Mouse (Mus musculus) macrophage (primary cell): Measurements from ENCODE around the gene Tmcc1. TPM values are rescaled to one million over a fixed set of nuclear protein-coding genes. Genes with fewer than 3 reads are reported as not detected.
"Not testable (repeated sequence)": the region's sequence is repeated elsewhere in the genome, so short reads cannot be mapped to it uniquely, and the experiment has no call there.

Experiments used
- H3K27ac ChIP-seq: fragments of 350-480 bp; formaldehyde crosslinking; 2 replicates; pipeline ENCODE4 v1.9.0; 2021
- H3K36me3 ChIP-seq: fragments of 350-480 bp; formaldehyde crosslinking; 2 replicates; pipeline ENCODE4 v1.9.0; 2021; ENCODE audit errors: inconsistent target
- H3K4me3 ChIP-seq: fragments of 350-480 bp; formaldehyde crosslinking; 2 replicates; pipeline ENCODE4 v1.9.0; 2021; ENCODE audit errors: inconsistent target
- H3K79me2 ChIP-seq: fragments of 350-480 bp; formaldehyde crosslinking; 2 replicates; pipeline ENCODE4 v1.9.0; 2021; ENCODE audit errors: inconsistent target
- WGBS: methylation state at CpG from one replicate; pipeline ENCODE4 v1.1.7; 2026; ENCODE audit warnings: inconsistent platforms; ENCODE audit not compliant: missing documents; 5-methylcytosine and 5-hydroxymethylcytosine counted together
- polyA plus RNA-seq: library from polyadenylated mRNA; stranded (reverse); fragments of 250-400 nt; gene quantifications from 3 replicates; pipeline ENCODE4 v1.2.4, GENCODE M21; 2018; ENCODE audit warnings: inconsistent platforms

The Tmcc1 gene
- polyA plus RNA-seq, 1 experiment from 2014 or later = 11.1 TPM

DNA sequence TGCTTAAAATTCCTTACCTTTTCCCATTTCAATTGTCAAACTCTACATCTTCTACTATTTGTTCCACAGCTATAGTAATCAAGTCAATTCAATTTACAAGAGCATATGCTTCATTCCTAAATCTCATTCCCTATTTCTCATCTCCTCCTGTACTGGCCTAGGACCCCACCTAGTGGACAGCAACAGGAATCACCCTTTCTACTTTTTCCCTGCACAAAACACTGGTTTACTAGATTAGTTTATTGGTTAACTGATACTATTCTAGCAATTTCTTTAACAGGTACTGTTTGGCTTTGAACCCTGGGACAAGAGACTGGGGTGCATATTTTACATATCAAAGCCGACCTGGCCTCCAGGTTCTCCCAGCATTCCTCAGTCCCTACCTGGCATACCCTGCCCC is 64.6 kb downstream of the Tmcc1 start:
- no peak overlapping the region for H3K4me3 ChIP-seq
- peaks cover 94% of the 10 kb centered on the region; the same call in 1 of the 2 replicates for H3K79me2 ChIP-seq
- no peak overlapping the region for H3K27ac ChIP-seq
- no peaks in the 10 kb centered on the region for H3K36me3 ChIP-seq
- WGBS = 38% methylated on average over 1 of the region's 1 CpGs

DNA sequence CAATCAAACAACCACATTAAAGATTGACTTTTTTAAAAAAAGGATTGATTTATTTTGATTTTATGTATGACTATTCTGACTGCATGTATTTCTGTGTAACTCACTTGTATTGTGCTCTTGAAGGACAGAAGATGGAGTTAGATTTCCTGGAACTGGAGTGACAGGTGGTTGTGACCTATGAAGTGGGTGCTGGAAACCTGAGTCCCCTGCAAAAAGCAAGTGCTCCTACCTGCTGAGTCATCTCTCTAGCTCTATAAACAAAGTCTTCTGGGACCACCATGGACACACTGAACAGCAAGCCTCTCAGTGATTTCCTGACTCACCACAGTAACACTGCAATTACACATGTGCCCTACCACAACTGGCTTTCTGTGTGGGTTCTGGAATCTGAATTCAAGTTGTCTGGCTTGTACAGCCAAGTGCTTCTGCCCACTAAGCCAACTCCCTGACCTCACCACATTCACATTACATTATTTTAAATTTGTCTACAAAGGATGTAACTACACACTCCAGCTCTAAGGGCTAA is 65.3 kb downstream of the Tmcc1 start:
- Histone ChIP-seq H3K36me3 (no peaks in the 10 kb centered on the region), H3K27ac (no peak overlapping the region), H3K79me2 (peaks cover 88% of the 10 kb centered on the region; the same call in 1 of the 2 replicates), H3K4me3 (no peak overlapping the region)

DNA sequence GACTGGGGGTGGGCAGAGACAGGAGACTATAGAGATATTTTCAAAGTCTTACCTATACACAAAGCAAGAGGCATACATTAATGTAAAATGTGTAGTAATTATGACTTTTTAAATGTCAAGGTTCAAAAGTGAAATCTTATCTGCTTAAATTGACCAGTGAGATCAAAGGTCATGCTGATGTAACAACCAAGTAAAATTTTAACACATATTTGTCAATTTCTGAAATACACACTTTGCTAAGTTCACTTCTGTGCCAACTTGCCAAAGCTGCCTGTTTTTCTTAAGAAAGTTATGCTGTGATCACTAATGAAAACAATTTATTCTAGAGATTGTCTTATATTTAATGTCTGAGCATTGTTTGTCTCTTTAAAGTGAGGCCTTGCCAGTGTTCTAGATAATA is 66.7 kb downstream of the Tmcc1 start:
- Histone ChIP-seq H3K36me3 (no peaks in the 10 kb centered on the region), H3K4me3 (no peak overlapping the region), H3K27ac (no peak overlapping the region), H3K79me2 (peaks cover 86% of the 10 kb centered on the region; the same call in 1 of the 2 replicates)

DNA sequence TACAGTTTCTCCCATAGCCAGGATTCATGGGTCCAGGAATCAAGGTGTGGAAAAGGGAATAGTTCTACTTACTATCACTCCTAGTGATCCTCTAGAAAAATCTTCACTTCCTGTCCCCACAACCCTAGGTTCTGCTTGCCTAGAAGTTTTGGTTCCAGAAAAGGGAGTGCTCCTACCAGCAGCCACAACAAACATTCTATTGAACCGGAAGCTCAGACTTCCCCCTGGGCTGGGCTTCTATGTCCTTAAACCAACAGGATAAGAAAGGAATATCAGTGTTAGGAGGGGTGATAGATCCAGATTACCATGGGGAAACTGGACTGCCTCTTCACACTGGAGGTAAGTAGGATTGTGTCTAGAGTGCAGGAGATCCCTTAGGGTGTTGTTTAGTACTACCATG is 70.4 kb downstream of the Tmcc1 start:
- 25% methylated on average over 1 of the region's 1 CpGs for WGBS
- peak overlapping the region; percentile 73 for H3K27ac ChIP-seq
- H3K4me3 ChIP-seq = no peak overlapping the region
- H3K36me3 ChIP-seq = no peaks in the 10 kb centered on the region
- H3K79me2 ChIP-seq = peaks cover 80% of the 10 kb centered on the region; the same call in 1 of the 2 replicates

DNA sequence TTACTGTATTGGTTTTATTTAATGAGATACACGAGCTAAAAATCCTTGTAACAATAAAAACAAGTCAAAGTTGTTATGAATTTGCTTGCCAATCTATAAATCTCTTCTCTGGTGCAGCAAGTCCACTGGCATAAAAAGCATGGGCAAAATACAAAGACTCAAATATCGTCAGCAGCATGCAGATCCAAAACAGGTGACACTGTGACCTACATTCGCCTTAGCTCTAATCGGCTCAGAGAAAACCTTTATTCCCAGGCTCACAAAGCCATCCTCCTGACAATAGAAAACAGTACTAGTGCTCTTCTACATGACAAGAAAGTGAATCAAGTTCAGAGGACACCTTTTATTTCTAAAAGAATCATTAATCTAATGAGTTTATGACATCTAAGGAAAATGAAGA is 73.6 kb downstream of the Tmcc1 start:
- Histone ChIP-seq H3K36me3 (no peaks in the 10 kb centered on the region), H3K27ac (no peak overlapping the region), H3K4me3 (no peak overlapping the region), H3K79me2 (peaks cover 78% of the 10 kb centered on the region; the same call in 1 of the 2 replicates)
- 92% methylated on average over 4 of the region's 4 CpGs for whole genome bisulfite sequencing

DNA sequence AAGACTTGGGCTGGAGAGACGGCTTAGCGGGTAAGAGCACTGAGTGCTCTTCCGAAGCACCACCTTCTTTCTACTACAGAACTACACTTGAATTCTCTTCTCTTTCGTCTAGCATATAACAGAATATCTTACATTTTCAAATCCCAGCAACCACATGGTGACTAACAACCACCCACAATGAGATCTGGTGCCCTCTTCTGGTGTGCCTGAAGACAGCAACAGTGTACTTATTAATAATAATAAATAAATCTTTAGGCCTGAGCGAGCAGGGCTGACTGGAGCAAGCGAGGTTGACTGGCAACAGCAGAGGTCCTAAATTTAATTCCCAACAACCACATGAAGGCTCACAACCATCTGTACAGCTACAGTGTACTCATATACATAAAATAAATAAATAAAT is 76.7 kb downstream of the Tmcc1 start:
- H3K79me2 ChIP-seq = peaks cover 89% of the 10 kb centered on the region; the same call in 1 of the 2 replicates
- WGBS = 97% methylated on average over 5 of the region's 6 CpGs
- H3K36me3 ChIP-seq, H3K4me3 ChIP-seq, H3K27ac ChIP-seq: not testable (repeated sequence)

DNA sequence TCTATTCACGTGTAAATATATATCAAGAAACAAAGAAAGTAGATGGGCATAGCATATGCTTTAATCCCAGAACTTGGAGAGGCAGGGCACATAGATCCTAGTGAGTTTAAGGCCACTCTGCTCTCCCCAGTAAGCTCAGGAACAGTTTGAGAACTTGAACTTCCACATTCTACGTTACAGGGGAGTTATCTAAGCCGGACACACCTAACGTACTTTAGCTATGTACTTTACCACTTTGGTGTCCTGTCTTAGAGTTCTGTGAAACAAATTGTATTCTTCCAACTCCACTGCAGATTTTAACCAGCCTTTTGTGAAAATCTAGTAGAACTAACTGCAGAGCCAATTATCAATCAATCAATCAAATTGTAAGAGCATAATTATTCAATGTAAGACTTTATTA is 82.7 kb downstream of the Tmcc1 start:
- peaks cover 58% of the 10 kb centered on the region; the same call in 1 of the 2 replicates for H3K79me2 ChIP-seq
- H3K27ac ChIP-seq = no peak overlapping the region
- WGBS = 93% methylated on average over 4 of the region's 4 CpGs
- H3K36me3 ChIP-seq = no peaks in the 10 kb centered on the region
- H3K4me3 ChIP-seq = no peak overlapping the region

DNA sequence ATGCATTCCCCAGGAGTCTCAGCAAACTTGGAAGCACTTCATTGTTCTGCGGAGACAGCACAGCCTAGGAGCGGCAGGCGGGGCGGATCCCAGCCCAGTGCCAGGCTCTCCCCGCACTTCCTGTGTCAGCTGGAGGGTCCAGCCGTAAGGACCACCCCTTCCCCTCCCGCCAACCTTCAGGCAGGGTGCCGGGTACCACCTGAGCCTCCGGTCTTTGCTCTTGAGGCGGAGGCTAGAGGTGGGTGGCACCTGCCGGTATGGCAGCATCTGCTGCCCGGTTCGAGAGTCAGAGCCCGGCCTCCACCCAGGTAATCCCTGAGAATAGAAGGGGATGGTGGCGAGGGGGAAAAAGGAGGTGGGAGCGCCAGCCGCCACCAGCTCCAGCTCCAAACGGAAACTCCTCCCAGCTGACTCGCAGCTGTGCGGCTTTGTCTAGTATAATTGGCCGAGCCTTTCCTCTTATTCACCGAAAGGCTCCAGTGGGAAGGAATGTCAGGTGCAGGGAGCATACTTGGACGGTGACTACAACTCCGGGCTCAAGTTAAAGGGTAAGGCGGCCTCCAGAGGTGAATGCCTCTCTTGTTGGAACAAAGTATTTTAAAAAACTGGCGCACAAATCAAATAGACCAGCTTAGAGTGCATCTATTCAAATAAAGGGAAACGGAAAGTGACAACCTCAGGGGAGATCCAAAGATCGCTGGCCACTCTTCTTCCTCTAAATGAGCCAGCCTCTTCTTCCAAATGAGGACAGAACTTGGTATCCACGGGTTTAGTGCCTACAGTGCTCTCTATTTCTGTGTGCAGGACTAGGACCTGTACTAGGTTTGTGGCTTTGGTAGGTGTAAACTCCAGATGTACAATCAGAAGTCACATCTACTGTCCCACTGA is 85.6 kb downstream of the Tmcc1 start:
- H3K4me3 ChIP-seq = peak overlapping the region; percentile 66
- no peaks in the 10 kb centered on the region for H3K36me3 ChIP-seq
- peak overlapping the region; percentile 24 for H3K27ac ChIP-seq
- WGBS = 4% methylated on average over 27 of the region's 29 CpGs
- peaks cover 41% of the 10 kb centered on the region; the same call in 1 of the 2 replicates for H3K79me2 ChIP-seq

DNA sequence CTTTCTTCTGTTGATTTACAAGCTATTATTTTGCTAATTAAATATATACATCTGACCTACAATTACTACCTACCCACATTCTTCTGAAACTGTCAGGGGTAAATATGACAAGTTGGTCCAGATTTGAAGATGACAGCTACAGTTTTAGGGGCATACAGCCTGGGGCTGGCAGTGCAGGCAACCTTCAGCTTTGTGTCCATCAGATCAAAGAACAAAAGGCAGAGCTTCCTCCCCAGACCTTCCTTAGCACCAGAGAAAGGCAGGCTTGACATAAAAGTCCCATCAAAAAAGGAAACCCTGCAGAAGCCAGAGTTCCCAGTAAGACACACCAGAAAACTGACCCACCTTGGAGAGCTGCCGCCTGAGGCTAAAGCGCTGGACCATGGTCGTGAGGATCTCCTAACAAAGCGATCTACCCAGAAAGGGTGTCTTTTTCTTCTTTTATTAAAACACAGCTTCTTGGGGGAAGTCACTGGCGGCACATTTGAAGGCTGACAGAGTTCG is 86.3 kb downstream of the Tmcc1 start:
- H3K79me2 ChIP-seq = peaks cover 42% of the 10 kb centered on the region; the same call in 1 of the 2 replicates
- H3K36me3 ChIP-seq = no peaks in the 10 kb centered on the region
- 24% methylated on average over 6 of the region's 6 CpGs for WGBS
- H3K4me3 ChIP-seq = peak overlapping the region; percentile 66
- peak overlapping the region; percentile 24 for H3K27ac ChIP-seq

DNA sequence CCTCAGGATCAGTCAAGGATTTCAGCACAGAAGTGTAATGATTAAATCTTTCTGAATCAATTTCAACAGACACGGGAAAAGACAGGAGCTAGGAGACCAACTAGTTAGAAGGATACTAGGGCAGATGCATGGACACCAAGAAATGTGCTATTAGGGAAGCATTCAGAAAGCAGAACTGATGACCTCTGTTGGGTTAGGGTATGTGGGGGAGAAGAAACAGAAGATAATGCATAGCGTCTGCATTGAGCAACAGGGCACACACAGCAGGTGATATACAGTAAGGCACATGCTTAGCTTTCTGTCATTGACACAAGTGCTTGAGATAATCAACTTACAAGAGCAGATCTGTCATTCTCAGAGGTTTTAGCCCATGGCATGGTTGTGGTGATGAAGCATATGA is 95.7 kb downstream of the Tmcc1 start:
- no peak overlapping the region for H3K27ac ChIP-seq
- H3K79me2 ChIP-seq = peaks cover 13% of the 10 kb centered on the region; the same call in 1 of the 2 replicates
- H3K4me3 ChIP-seq = no peak overlapping the region
- no peaks in the 10 kb centered on the region for H3K36me3 ChIP-seq
- WGBS = 56% methylated on average over 2 of the region's 2 CpGs

DNA sequence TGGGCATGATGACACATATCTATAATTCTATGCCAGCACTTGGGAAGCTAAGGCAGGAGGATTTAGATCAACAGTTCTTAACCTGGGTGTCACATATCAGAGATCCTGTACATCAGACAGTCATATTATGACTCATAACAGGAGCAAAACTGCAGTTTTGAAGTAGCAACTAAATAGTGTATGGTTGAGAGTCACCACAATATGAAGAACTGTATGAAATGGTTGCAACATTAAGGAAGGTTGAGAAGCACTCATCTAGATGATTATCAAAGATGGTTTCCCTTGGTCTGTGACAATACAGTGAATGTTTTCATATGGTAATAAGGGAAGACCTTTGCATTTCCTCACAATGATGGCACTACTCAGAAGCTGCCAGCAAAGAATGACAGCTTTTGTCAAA is 103.9 kb downstream of the Tmcc1 start:
- H3K27ac ChIP-seq = no peak overlapping the region
- no peaks in the 10 kb centered on the region for H3K36me3 ChIP-seq
- peaks cover 19% of the 10 kb centered on the region; the same call in 1 of the 2 replicates for H3K79me2 ChIP-seq
- no peak overlapping the region for H3K4me3 ChIP-seq

DNA sequence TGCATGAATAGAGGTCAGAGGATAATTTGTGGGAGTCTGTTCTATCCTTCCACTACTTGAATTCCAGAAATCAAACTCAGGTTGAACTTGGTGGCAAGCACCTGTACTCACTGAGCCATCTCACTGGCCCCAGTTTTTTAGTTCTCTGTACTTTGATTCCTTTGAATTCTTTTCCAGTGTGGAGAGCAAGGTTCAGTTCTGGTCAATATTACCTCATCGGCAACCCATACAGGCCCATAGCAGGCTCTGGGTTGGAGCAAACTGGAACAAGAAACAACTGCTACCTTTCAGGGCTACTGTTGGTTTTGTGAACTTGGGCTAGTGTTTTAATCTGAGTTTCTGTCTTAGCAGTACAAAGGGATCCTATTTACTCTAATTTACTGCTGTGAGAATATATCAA is 107.2 kb downstream of the Tmcc1 start:
- 94% methylated on average over 1 of the region's 1 CpGs for WGBS
- H3K27ac ChIP-seq = no peak overlapping the region
- H3K79me2 ChIP-seq = peaks cover 35% of the 10 kb centered on the region; the same call in 1 of the 2 replicates
- H3K4me3 ChIP-seq = no peak overlapping the region
- no peaks in the 10 kb centered on the region for H3K36me3 ChIP-seq

DNA sequence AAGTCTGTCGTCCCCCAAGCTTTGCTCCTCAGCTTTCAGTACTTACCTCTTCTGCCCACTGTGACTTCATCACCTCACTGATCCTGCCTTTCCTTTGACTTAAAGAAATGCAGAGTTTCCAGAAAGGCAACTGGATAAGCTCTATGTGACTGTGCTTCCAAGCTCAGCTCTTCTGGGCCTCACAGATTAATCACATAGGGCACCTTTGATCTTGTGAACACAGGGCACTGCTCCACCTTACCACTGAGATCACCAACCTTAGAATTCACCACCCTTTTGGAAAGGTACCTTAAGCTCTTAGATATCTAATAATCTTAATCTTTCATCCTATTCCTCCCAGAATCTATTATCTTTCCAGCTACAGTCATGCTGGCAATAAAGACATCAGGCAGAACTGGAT is 111.0 kb downstream of the Tmcc1 start:
- H3K79me2 ChIP-seq = peaks cover 55% of the 10 kb centered on the region; the same call in 1 of the 2 replicates
- no peak overlapping the region for H3K4me3 ChIP-seq
- H3K36me3 ChIP-seq = no peaks in the 10 kb centered on the region
- WGBS = 100% methylated on average over 1 of the region's 1 CpGs
- no peak overlapping the region for H3K27ac ChIP-seq

DNA sequence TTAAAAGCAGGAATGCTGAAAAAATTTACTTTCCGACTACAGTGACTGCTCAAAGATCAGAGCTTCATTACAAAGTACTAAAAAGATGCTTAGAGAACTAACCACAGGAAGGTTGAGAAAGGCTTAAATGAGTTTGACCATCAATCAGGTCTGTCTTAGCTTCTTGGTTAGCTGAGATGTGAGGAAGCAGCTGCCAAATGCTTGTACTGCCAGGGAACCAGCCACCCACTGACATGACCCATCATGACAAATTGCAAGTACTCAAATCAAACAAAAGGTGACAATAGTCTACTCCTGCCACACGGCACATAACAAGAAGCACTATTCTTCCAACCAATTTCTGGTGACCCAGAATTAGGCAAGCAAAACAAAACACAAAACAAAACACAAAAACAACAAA is 111.9 kb downstream of the Tmcc1 start:
- H3K79me2 ChIP-seq = peaks cover 54% of the 10 kb centered on the region; the same call in 1 of the 2 replicates
- WGBS = 100% methylated on average over 2 of the region's 2 CpGs
- no peaks in the 10 kb centered on the region for H3K36me3 ChIP-seq
- H3K27ac ChIP-seq = no peak overlapping the region
- H3K4me3 ChIP-seq = no peak overlapping the region

DNA sequence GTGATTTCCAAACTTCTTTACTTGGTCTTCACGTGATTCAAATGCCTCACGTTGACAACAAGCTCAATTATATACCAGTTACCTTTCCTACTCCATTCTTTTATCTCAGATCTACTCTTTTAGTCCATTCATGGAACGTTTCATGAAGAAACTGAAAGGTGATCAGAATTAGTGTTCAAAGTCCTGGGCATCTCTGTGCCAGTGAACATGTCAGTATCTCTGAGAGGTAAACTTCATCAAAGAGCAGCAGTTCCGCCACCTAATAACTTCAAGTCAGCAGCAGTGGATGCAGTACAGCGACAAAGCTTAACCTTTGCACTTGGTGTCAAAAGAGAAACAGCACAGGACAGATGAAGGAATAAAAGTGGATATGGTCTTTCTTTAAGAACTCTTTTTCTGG is 112.5 kb downstream of the Tmcc1 start:
- Histone ChIP-seq H3K36me3 (no peaks in the 10 kb centered on the region), H3K27ac (no peak overlapping the region), H3K79me2 (peaks cover 57% of the 10 kb centered on the region; the same call in 1 of the 2 replicates), H3K4me3 (no peak overlapping the region)
- WGBS = 95% methylated on average over 5 of the region's 5 CpGs
